Mouse (Mus musculus) bone marrow, adult 2 months (tissue): ENCODE measurements around the gene Zfr.

Experiments used
- CTCF ChIP-seq: fragments of 200-500 bp; IDR thresholded peaks from 2 replicates; pipeline ENCODE4 v1.5.1; 2011; ENCODE audit warnings: low read length, control low read depth; ENCODE audit not compliant: control insufficient read depth, insufficient read depth
- POLR2A ChIP-seq: fragments of 200-500 bp; IDR thresholded peaks from 2 replicates; pipeline ENCODE4 v1.6.1; 2011; ENCODE audit warnings: low read depth, mild to moderate bottlenecking, control low read depth, low read length, borderline replicate concordance; ENCODE audit not compliant: control insufficient read depth

DNA sequence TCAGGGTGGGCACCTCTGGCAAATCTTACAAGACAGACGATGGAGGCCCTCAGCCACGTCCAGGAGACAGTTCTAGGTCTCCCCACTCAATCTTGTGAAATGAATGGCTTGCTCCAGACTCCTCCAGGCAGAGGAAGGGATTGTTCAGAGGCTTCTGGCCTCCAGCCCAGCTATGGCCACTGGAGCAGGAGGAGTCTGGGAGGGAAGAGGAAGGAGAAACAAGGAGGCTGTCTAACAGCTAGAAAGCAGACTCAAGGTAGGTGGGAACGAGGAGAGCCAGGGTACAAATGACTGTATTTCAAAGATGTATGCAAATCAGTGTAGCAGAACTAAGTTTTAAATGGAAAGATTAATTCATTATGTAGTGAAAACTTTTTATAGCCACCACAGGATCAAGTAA, 13.9 kb upstream of the Zfr start:
- TF ChIP-seq CTCF (no peak), POLR2A (no peak)
